Mouse (Mus musculus): ENCODE measurements at regions not wholly inside any gene's neighbourhood (a gene's known extent, or its start where the extent isn't known, plus 50 kb on each side); places are given as distances from the start of the nearest gene placed in this dataset.

GRCm38 (mm10) chr16:12770482-12770881 lies 339.0 kb upstream of the Ercc4 start:
- Histone ChIP-seq H3K4me1 (replicated peaks) (no peaks in the 10 kb centered on the region), H3K27ac (no peak overlapping the region), H3K27me3 (no peaks in the 10 kb centered on the region), H3K9ac (no peak overlapping the region), H3K4me2 (no peak overlapping the region), H3K9me3 (no peaks in the 10 kb centered on the region), H3K36me3 (no peaks in the 10 kb centered on the region), H3K4me3 (no peak overlapping the region)
- WGBS, result 86% methylated on average over 5 of the region's 5 CpGs
- ATAC-seq (ENCODE audit: low FRiP score), result no peak

GRCm38 (mm10) chr16:12772535-12772934 lies 336.9 kb upstream of the Ercc4 start:
- H3K9me3 ChIP-seq, result no peaks in the 10 kb centered on the region
- H3K36me3 ChIP-seq, result no peaks in the 10 kb centered on the region
- no peak for ATAC-seq (ENCODE audit: low FRiP score)

GRCm38 (mm10) chr16:12775876-12776275 lies 333.6 kb upstream of the Ercc4 start:
- WGBS, result 68% methylated on average over 2 of the region's 2 CpGs
- Histone ChIP-seq H3K27ac (no peak overlapping the region), H3K36me3 (no peaks in the 10 kb centered on the region), H3K27me3 (no peaks in the 10 kb centered on the region), H3K9ac (no peak overlapping the region), H3K4me1 (replicated peaks) (no peaks in the 10 kb centered on the region), H3K4me3 (no peak overlapping the region), H3K4me2 (no peak overlapping the region), H3K9me3 (no peaks in the 10 kb centered on the region)
- no peak for ATAC-seq (ENCODE audit: low FRiP score)

More at GRCm38 (mm10) chr16:12772535-12772934, 336.9 kb upstream of the Ercc4 start:
- Histone ChIP-seq H3K4me1 (replicated peaks) (no peaks in the 10 kb centered on the region), H3K4me3 (no peak overlapping the region), H3K9ac (no peak overlapping the region), H3K27ac (no peak overlapping the region), H3K27me3 (no peaks in the 10 kb centered on the region), H3K4me2 (no peak overlapping the region)
- 84% methylated on average over 5 of the region's 5 CpGs for WGBS

- H3K9me3 ChIP-seq, result no peaks in the 10 kb centered on the region
- no peak overlapping the region for H3K4me3 ChIP-seq
- no peak overlapping the region for H3K4me2 ChIP-seq
- H3K4me1 ChIP-seq (replicated peaks), result no peaks in the 10 kb centered on the region
- ATAC-seq (ENCODE audit: low FRiP score), result no peak
- no peak overlapping the region for H3K9ac ChIP-seq
- 85% methylated on average over 3 of the region's 3 CpGs for WGBS
- no peaks in the 10 kb centered on the region for H3K36me3 ChIP-seq
- no peaks in the 10 kb centered on the region for H3K27me3 ChIP-seq
- H3K27ac ChIP-seq, result no peak overlapping the region
These were observed 330.4 kb upstream of the Ercc4 start for GRCm38 (mm10) chr16:12779079-12779478.

GRCm38 (mm10) chr16:12780635-12781034 lies 328.8 kb upstream of the Ercc4 start:
- H3K27me3 ChIP-seq, result no peaks in the 10 kb centered on the region

GRCm38 (mm10) chr16:12785828-12786227 lies 323.7 kb upstream of the Ercc4 start:
- Histone ChIP-seq H3K9me3 (0 out of 2 replicates have a peak, but pooled peaks cover 5% of the 10 kb centered on the region), H3K9ac (no peak overlapping the region), H3K27me3 (no peaks in the 10 kb centered on the region), H3K36me3 (no peaks in the 10 kb centered on the region), H3K4me3 (no peak overlapping the region), H3K4me2 (no peak overlapping the region), H3K4me1 (replicated peaks) (no peaks in the 10 kb centered on the region), H3K27ac (no peak overlapping the region)
- no peak for ATAC-seq (ENCODE audit: low FRiP score)
- WGBS, result 56% methylated on average over 1 of the region's 1 CpGs

More at GRCm38 (mm10) chr16:12780635-12781034, 328.8 kb upstream of the Ercc4 start:
- no peaks in the 10 kb centered on the region for H3K4me1 ChIP-seq (replicated peaks)
- 49% methylated on average over 3 of the region's 3 CpGs for WGBS
- H3K9ac ChIP-seq, result no peak overlapping the region
- H3K27ac ChIP-seq, result no peak overlapping the region
- H3K36me3 ChIP-seq, result no peaks in the 10 kb centered on the region
- H3K4me2 ChIP-seq, result no peak overlapping the region
- H3K4me3 ChIP-seq, result no peak overlapping the region
- ATAC-seq (ENCODE audit: low FRiP score), result no peak
- H3K9me3 ChIP-seq, result no peaks in the 10 kb centered on the region

- H3K9me3 ChIP-seq, result no peaks in the 10 kb centered on the region
- H3K9ac ChIP-seq, result no peak overlapping the region
- H3K4me2 ChIP-seq, result no peak overlapping the region
- WGBS, result 88% methylated on average over 2 of the region's 2 CpGs
- ATAC-seq (ENCODE audit: low FRiP score), result no peak
- H3K27me3 ChIP-seq, result no peaks in the 10 kb centered on the region
- H3K36me3 ChIP-seq, result no peaks in the 10 kb centered on the region
- no peak overlapping the region for H3K27ac ChIP-seq
- peaks cover 4% of the 10 kb centered on the region for H3K4me1 ChIP-seq (replicated peaks)
- no peak overlapping the region for H3K4me3 ChIP-seq
These were observed 311.0 kb upstream of the Ercc4 start for GRCm38 (mm10) chr16:12798523-12798922.

GRCm38 (mm10) chr16:12800181-12800580 lies 309.3 kb upstream of the Ercc4 start:
- peaks cover 4% of the 10 kb centered on the region for H3K4me1 ChIP-seq (replicated peaks)
- H3K27me3 ChIP-seq, result no peaks in the 10 kb centered on the region
- no peak overlapping the region for H3K4me3 ChIP-seq
- ATAC-seq (ENCODE audit: low FRiP score), result no peak
- no peak overlapping the region for H3K9ac ChIP-seq
- no peak overlapping the region for H3K4me2 ChIP-seq
- H3K27ac ChIP-seq, result no peak overlapping the region
- H3K9me3 ChIP-seq, result no peaks in the 10 kb centered on the region
- WGBS, result 80% methylated on average over 1 of the region's 1 CpGs
- H3K36me3 ChIP-seq, result no peaks in the 10 kb centered on the region

GRCm38 (mm10) chr16:12802651-12803050 lies 306.8 kb upstream of the Ercc4 start:
- Histone ChIP-seq H3K4me2 (no peak overlapping the region), H3K4me3 (no peak overlapping the region), H3K4me1 (replicated peaks) (no peaks in the 10 kb centered on the region), H3K36me3 (no peaks in the 10 kb centered on the region), H3K27ac (no peak overlapping the region), H3K9ac (no peak overlapping the region), H3K27me3 (no peaks in the 10 kb centered on the region), H3K9me3 (no peaks in the 10 kb centered on the region)
- ATAC-seq (ENCODE audit: low FRiP score), result no peak
- WGBS, result 79% methylated on average over 1 of the region's 1 CpGs

GRCm38 (mm10) chr16:12807351-12807871 lies 302.1 kb upstream of the Ercc4 start:
- Histone ChIP-seq H3K36me3 (no peaks in the 10 kb centered on the region), H3K4me1 (replicated peaks) (no peaks in the 10 kb centered on the region), H3K27me3 (no peaks in the 10 kb centered on the region), H3K9ac (no peak overlapping the region), H3K27ac (no peak overlapping the region), H3K4me2 (no peak overlapping the region), H3K9me3 (no peaks in the 10 kb centered on the region), H3K4me3 (no peak overlapping the region)
- ATAC-seq (ENCODE audit: low FRiP score), result no peak
- 50% methylated on average over 8 of the region's 8 CpGs for WGBS

- WGBS, result 86% methylated on average over 2 of the region's 2 CpGs
- Histone ChIP-seq H3K4me2 (no peak overlapping the region), H3K9me3 (no peaks in the 10 kb centered on the region), H3K27me3 (no peaks in the 10 kb centered on the region), H3K4me1 (replicated peaks) (no peaks in the 10 kb centered on the region), H3K4me3 (no peak overlapping the region), H3K9ac (no peak overlapping the region), H3K27ac (no peak overlapping the region), H3K36me3 (no peaks in the 10 kb centered on the region)
- no peak for ATAC-seq (ENCODE audit: low FRiP score)
These were observed 298.4 kb upstream of the Ercc4 start for GRCm38 (mm10) chr16:12811088-12811487.

- no peak overlapping the region for H3K4me3 ChIP-seq
- 83% methylated on average over 6 of the region's 6 CpGs for WGBS
- H3K9me3 ChIP-seq, result no peaks in the 10 kb centered on the region
- no peak overlapping the region for H3K9ac ChIP-seq
- H3K36me3 ChIP-seq, result no peaks in the 10 kb centered on the region
- H3K27ac ChIP-seq, result no peak overlapping the region
- H3K4me1 ChIP-seq (replicated peaks), result no peaks in the 10 kb centered on the region
- no peaks in the 10 kb centered on the region for H3K27me3 ChIP-seq
- ATAC-seq (ENCODE audit: low FRiP score), result no peak
- H3K4me2 ChIP-seq, result no peak overlapping the region
These were observed 284.8 kb upstream of the Ercc4 start for GRCm38 (mm10) chr16:12824646-12825045.

- H3K4me1 ChIP-seq (replicated peaks), result no peaks in the 10 kb centered on the region
- H3K27me3 ChIP-seq, result no peaks in the 10 kb centered on the region
- H3K4me3 ChIP-seq, result no peak overlapping the region
- H3K27ac ChIP-seq, result no peak overlapping the region
- no peak overlapping the region for H3K9ac ChIP-seq
- H3K36me3 ChIP-seq, result no peaks in the 10 kb centered on the region
- no peak for ATAC-seq (ENCODE audit: low FRiP score)
- no peaks in the 10 kb centered on the region for H3K9me3 ChIP-seq
- WGBS, result 71% methylated on average over 8 of the region's 8 CpGs
- no peak overlapping the region for H3K4me2 ChIP-seq
These were observed 283.3 kb upstream of the Ercc4 start for GRCm38 (mm10) chr16:12826222-12826621.
